Mouse (Mus musculus) left cerebral cortex, adult 2 months (tissue): Measurements from ENCODE around the gene Dchs1. TPM values are rescaled to one million over a fixed set of nuclear protein-coding genes. Genes with fewer than 3 reads are reported as not detected.
A peak's percentile ranks its signal among the peaks of the same experiment; 100 is the strongest.

ENCODE experiments used
- DNase-seq, 2 experiments: peaks; one replicate each; pipeline ENCODE4 v3.0.0; 2021 to 2022; ENCODE audit warnings: low spot score in 2 of 2, mixed read lengths in 1 of 2; ENCODE audit errors: extremely low spot score in 1 of 2
- H3K27ac ChIP-seq: fragments of 200-600 bp; 2 replicates; pipeline ENCODE4 v1.8.1; 2022
- H3K4me3 ChIP-seq: fragments of 200-600 bp; 2 replicates; pipeline ENCODE4 v1.8.1; 2022
- CTCF ChIP-seq: fragments of 200-600 bp; IDR thresholded peaks from 2 replicates; pipeline ENCODE4 v1.8.1; 2022; ENCODE audit warnings: antibody characterized with exemption, mild to moderate bottlenecking, moderate library complexity
- intact Hi-C: fragments of 180-260 bp; cut with DNase I; formaldehyde crosslinking; loops from one replicate; pipeline ENCODE4 v1.15.1; 2025
- total RNA-seq, 2 experiments: library from RNA; stranded (reverse); gene quantifications; 2 replicates each; pipeline ENCODE4 v1.2.3; 2021

Dchs1 gene
- total RNA-seq, 2 experiments from 2014 or later, result 10.1 to 10.9 TPM

DNA sequence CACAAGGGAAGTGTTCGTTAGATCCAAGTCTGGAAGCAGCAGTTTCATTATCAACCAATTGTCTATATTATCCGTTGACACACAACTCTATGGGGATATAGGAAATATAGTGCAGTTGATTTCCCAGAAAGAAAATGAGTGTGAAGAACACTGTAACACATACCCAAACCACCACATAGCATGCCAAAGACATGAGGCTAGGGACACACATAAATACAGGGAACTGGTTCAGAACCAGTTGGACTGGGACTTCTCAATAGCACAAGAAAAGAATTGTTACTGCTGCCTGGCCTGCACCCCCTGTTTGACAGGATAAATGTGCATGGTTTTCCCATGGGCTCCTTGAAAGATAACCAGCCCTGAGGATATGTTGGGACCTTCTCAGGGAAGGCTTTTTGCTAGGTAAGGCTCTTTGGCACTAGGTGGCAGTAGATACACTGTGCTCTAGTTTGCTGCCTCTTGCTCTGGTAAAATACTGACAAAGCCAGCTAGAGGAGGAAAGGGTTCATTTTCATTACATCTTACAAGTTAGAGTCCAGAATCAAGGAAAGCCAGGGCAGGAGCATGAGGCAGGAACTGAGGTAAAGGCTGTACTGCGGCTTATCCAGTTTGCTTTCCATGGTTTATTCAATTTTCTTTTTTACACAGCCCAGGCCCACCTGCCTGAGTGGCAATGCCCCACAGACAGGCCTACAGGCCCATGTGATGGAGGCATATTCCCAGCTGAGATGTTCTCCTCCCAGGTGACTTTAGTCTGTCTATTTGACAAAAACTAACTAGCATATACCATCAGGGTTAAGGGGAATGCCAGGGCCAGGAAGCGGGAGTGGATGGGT is 61.1 kb downstream of the Dchs1 start:
- peak in 1 of 2 experiments; percentile 41 for DNase-seq
- Histone ChIP-seq H3K27ac (peak overlapping the region; percentile 33; the same call in 1 of the 2 replicates), H3K4me3 (no peak overlapping the region)
- peak; percentile 92 for TF ChIP-seq CTCF
- intact Hi-C loops, result loop anchor here (1.0 to 5.0 kb wide), 3 partner anchors 84 to 179 kb away; partner anchors contain the start of gene Mrpl17

DNA sequence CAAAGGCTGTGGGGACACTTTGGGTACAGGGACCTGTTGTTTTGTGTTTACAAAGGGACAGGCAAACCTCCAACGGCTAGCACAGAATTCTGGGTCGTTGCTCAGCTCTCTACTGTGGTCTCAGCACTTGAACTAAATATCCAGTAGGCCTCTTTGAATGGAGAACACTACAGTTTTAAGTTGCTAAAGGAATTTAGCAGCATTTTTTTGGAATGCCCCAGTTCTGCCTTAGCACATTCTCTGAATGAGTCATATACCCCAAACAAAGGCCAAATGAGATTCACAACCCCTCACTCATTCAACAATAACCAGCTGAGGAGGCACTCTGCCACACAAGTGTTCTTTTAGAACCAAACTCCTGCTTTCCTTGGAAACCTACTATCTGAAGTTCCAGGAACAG is 65.5 kb downstream of the Dchs1 start:
- Histone ChIP-seq H3K27ac (no peak overlapping the region), H3K4me3 (no peak overlapping the region)
- no peak for TF ChIP-seq CTCF
- intact Hi-C loops, result no loop called here
- no peak for DNase-seq

DNA sequence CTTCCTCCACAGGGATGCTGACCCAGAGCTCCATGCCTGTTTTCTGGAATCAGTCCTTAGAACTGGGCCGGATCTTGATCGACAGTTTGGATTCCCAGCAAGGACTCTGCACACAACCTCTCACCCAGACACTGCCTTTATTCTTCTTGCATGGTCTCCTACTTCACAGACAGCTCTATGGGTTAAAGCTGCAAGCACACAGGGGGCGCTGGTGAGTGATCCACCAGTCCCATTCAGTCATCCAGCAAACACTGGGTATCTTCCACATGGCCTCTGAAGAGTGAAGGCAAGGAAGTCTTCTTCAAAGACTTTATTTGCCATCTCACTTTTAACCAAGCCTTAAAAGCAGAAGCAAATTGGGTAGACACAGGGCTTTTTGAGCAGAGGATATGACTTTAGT is 72.1 kb downstream of the Dchs1 start:
- no peak for DNase-seq
- intact Hi-C loops, result no loop called here
- no peak overlapping the region for H3K27ac ChIP-seq
- no peak overlapping the region for H3K4me3 ChIP-seq
- peak; percentile 9 for TF ChIP-seq CTCF

DNA sequence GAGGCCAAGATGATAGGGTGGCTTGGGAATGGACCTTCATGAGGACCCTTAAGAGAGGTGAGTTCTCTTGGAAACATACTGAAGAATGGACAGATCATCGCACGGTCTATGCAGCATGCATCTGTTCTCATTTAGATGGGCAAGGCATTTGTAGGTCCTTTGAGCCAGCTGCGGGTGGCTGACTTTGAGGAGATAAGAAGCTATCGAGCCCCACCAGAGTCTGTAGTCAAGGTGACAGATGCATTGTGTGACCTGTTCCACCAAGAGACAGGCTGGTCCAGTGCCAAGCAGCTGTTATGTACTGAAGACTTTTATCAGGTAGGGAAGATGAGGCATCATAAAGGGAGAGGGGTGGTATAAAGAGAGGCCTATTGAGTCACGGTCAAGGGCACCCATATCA is 78.7 kb downstream of the Dchs1 start:
- H3K27ac ChIP-seq, result no peak overlapping the region
- no peak overlapping the region for H3K4me3 ChIP-seq
- TF ChIP-seq CTCF, result no peak
- intact Hi-C loops, result no loop called here
- DNase-seq, result no peak

DNA sequence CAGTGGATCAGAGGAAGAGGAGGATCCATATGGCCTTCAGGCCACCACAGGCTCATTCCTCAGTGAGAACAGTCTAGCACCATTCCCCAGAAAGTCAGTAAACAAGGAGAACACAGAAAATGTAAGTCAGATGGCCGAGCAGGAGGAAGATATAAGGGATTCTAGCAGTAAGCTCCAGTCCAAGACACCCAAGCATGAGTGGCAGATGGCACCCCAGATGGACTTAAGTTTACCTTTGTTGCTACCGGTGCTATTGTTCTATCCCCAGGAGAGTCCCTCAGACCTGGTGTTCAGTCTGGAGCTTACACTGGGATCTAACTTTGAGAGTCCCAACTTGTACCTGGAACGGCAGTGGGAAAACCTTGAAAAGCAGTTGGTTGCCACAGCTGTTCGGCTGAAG is 83.6 kb downstream of the Dchs1 start:
- intact Hi-C loops, result no loop called here

DNA sequence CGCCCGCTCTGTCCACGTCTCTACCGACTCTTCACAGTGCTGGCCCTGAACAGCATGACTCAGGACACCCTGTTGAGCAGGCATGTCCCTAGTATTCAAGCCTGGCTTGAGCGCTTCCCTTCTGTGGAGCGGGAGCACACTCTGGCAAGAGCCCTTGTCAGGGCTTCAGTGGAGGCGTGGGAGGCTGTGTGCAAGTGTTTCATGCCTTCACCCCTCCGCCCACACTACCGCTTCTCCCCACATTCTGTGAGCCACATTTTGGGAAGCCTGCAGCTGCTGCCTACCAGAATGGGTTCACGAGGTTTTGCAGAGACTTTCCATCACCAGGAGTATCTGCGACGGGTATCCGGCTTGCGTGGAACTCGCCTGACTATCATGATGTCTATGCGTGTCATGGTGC is 84.3 kb downstream of the Dchs1 start:
- DNase-seq, result peak; percentile 16 to 29
- intact Hi-C loops, result no loop called here
- Histone ChIP-seq H3K27ac (no peak overlapping the region), H3K4me3 (no peak overlapping the region)
- TF ChIP-seq CTCF, result no peak

More for the DNA sequence above, 83.6 kb downstream of the Dchs1 start:
- Histone ChIP-seq H3K27ac (no peak overlapping the region), H3K4me3 (no peak overlapping the region)
- no peak for TF ChIP-seq CTCF
- DNase-seq, result no peak

Other genes starting within 250 kb of the Dchs1 start
- gene Smpd1, start 233.3 kb downstream of the Dchs1 start, total RNA-seq, result 100 to 1,000 TPM in 1 of 2 experiments, 10 to 100 TPM in 1; 96.9 to 107 TPM
- gene Apbb1, start 206.0 kb downstream of the Dchs1 start, total RNA-seq, result 100 to 1,000 TPM; 440 to 458 TPM
- under 1 TPM; 0.30 to 0.68 TPM for gene Hpx, start 187.5 kb downstream of the Dchs1 start, total RNA-seq
- gene Trim3, start 154.1 kb downstream of the Dchs1 start, total RNA-seq, result 100 to 1,000 TPM; 151 to 165 TPM
- 10 to 100 TPM; 67.8 to 76.8 TPM for gene Timm10b, start 147.6 kb downstream of the Dchs1 start, total RNA-seq
- gene Arfip2, start 147.2 kb downstream of the Dchs1 start, total RNA-seq, result 100 to 1,000 TPM in 1 of 2 experiments, 10 to 100 TPM in 1; 93.3 to 109 TPM
- gene Gm45799, start 147.1 kb downstream of the Dchs1 start, total RNA-seq, result 10 to 100 TPM; 11.4 to 18.8 TPM
- 1 to 10 TPM; 7.1 to 7.6 TPM for gene Dnhd1, start 136.8 kb downstream of the Dchs1 start, total RNA-seq
- gene Ilk, start 51.1 kb downstream of the Dchs1 start, total RNA-seq, result 10 to 100 TPM; 67.4 to 73.5 TPM
- 10 to 100 TPM; 12.3 to 13.5 TPM for gene Rrp8, start 50.3 kb downstream of the Dchs1 start, total RNA-seq
- 100 to 1,000 TPM; 110 to 111 TPM for gene Taf10, start 43.3 kb downstream of the Dchs1 start, total RNA-seq
- gene Tpp1, start 35.4 kb downstream of the Dchs1 start, total RNA-seq, result 10 to 100 TPM; 68.2 to 68.4 TPM
- gene Mrpl17, start 23.4 kb upstream of the Dchs1 start, total RNA-seq, result 100 to 1,000 TPM in 1 of 2 experiments, 10 to 100 TPM in 1; 97.3 to 101 TPM
- 1 to 10 TPM; 1.1 to 1.3 TPM for gene Gm4070, start 166.3 kb upstream of the Dchs1 start, total RNA-seq